ENCODE assay signal across 1 mouse cellular context in genomic region chr12:36373237-36373998, GRCm38 (mm10).
TF ChIP-seq lines count a peak whose summit lies in the region.

No protein-coding gene starts in this region.

TF ChIP-seq in MEL, 35 proteins besides CTCF, POLR2A, EP300 and RAD21:
- TF ChIP-seq SIN3A (IDR thresholded peaks at IDR 0.05; ENCODE audit: low read length): no peak
- peak; percentile 59 for TF ChIP-seq SMC3 (IDR thresholded peaks at IDR 0.05; ENCODE audit: low read depth, low read length)
